Mouse (Mus musculus) stomach, postnatal 0 days (tissue): ENCODE measurements at regions not wholly inside any gene's neighbourhood (a gene's known extent, or its start where the extent isn't known, plus 50 kb on each side); places are given as distances from the start of the nearest gene placed in this dataset.

Experiments used
- CTCF ChIP-seq: IDR thresholded peaks from 2 replicates; pipeline ENCODE4 v1.5.1; 2016; ENCODE audit warnings: antibody characterized with exemption, low read depth, mild to moderate bottlenecking, moderate library complexity
- EP300 ChIP-seq: optimal IDR thresholded peaks from 2 replicates; pipeline ENCODE3; 2016; ENCODE audit warnings: antibody characterized with exemption

- no peak for TF ChIP-seq EP300
- no peak for TF ChIP-seq CTCF
Measured at GRCm38 (mm10) chr1:43265699-43266455, 69.1 kb upstream of the Fhl2 start.
